Mouse (Mus musculus) stomach, postnatal 0 days (tissue): Measurements from ENCODE around the gene Elp4. TPM values are rescaled to one million over a fixed set of nuclear protein-coding genes. Genes with fewer than 3 reads are reported as not detected.

ENCODE experiments used
- ATAC-seq: fragments of 200-750 bp; cut with Nextera tagmentation; 2 replicates; pipeline ENCODE4 v1.8.0; 2017; ENCODE audit not compliant: low FRiP score, low TSS enrichment
- DNase-seq: peaks from one replicate; pipeline ENCODE4 v3.0.0-alpha.2; 2016; ENCODE audit warnings: low spot score
- H3K27ac ChIP-seq: fragments of 300-500 bp; sonication (generic); replicated peaks from 2 replicates; pipeline ENCODE4 v1.5.1; 2014; ENCODE audit warnings: mild to moderate bottlenecking, control low read depth
- H3K27me3 ChIP-seq: fragments of 300-500 bp; sonication (generic); 2 replicates; pipeline ENCODE4 v1.6.1; 2014; ENCODE audit warnings: low read length; ENCODE audit not compliant: control insufficient read depth, insufficient read depth
- H3K36me3 ChIP-seq: fragments of 300-500 bp; sonication (generic); 2 replicates; pipeline ENCODE4 v1.6.1; 2014; ENCODE audit warnings: low read length, mixed read lengths; ENCODE audit not compliant: control insufficient read depth, insufficient read depth
- H3K4me1 ChIP-seq: fragments of 300-500 bp; sonication (generic); replicated peaks from 2 replicates; pipeline ENCODE4 v1.6.1; 2014; ENCODE audit warnings: antibody characterized with exemption; ENCODE audit not compliant: control insufficient read depth, insufficient read depth
- H3K4me2 ChIP-seq: fragments of 300-500 bp; sonication (generic); replicated peaks from 2 replicates; pipeline ENCODE4 v1.6.1; 2014; ENCODE audit warnings: low read depth, mild to moderate bottlenecking, control low read depth, moderate library complexity
- H3K4me3 ChIP-seq: fragments of 300-500 bp; sonication (generic); 2 replicates; pipeline ENCODE4 v1.5.1; 2014; ENCODE audit warnings: low read depth, low read length, control low read depth
- H3K9ac ChIP-seq: fragments of 300-500 bp; sonication (generic); 2 replicates; pipeline ENCODE4 v1.6.1; 2014; ENCODE audit warnings: mild to moderate bottlenecking, low read length, control low read depth, mixed read lengths
- H3K9me3 ChIP-seq: fragments of 300-500 bp; sonication (generic); 2 replicates; pipeline ENCODE4 v1.6.1; 2016; ENCODE audit warnings: low read length; ENCODE audit not compliant: control insufficient read depth
- CTCF ChIP-seq: IDR thresholded peaks from 2 replicates; pipeline ENCODE4 v1.5.1; 2016; ENCODE audit warnings: antibody characterized with exemption, low read depth, mild to moderate bottlenecking, moderate library complexity
- EP300 ChIP-seq: optimal IDR thresholded peaks from 2 replicates; pipeline ENCODE3; 2016; ENCODE audit warnings: antibody characterized with exemption
- WGBS: fragments of 180-500 bp; shearing (Covaris S2); extraction: QIAGEN DNeasy Blood & Tissue Kit; methylation state at CpG from one replicate; pipeline ENCODE4 v1.1.7; 2014; 5-methylcytosine and 5-hydroxymethylcytosine counted together
- polyA plus RNA-seq: library from polyadenylated mRNA; unstranded; fragments of >200 nt; fragmentation: Nextera tagmentation; extraction: Ambion mirVana; gene quantifications from 2 replicates; pipeline ENCODE4 v1.2.1, GENCODE M21; 2015

Elp4 gene
- polyA plus RNA-seq, 1 experiment from 2014 or later: 14.0 TPM

- H3K9me3 ChIP-seq: no peaks in the 10 kb centered on the region
- 73% methylated on average over 5 of the region's 5 CpGs for WGBS
- H3K9ac ChIP-seq: no peak overlapping the region
- H3K36me3 ChIP-seq: no peaks in the 10 kb centered on the region
- H3K27ac ChIP-seq: no peak overlapping the region
- no peaks in the 10 kb centered on the region for H3K4me1 ChIP-seq
- DNase-seq (no peak), ATAC-seq (no peak)
- H3K27me3 ChIP-seq: peaks cover under 1% of the 10 kb centered on the region; the same call in 1 of the 2 replicates
- no peak overlapping the region for H3K4me3 ChIP-seq
- H3K4me2 ChIP-seq: no peak overlapping the region
- TF ChIP-seq CTCF (no peak), EP300 (no peak)
Observed at GRCm38 (mm10) chr2:105697741-105698140, 206.6 kb downstream of the Elp4 start.

GRCm38 (mm10) chr2:105691296-105691695, 213.1 kb downstream of the Elp4 start:
- H3K4me3 ChIP-seq: no peak overlapping the region
- H3K27me3 ChIP-seq: peaks cover 25% of the 10 kb centered on the region
- H3K27ac ChIP-seq: no peak overlapping the region
- no peak overlapping the region for H3K4me2 ChIP-seq
- H3K36me3 ChIP-seq: no peaks in the 10 kb centered on the region
- ATAC-seq (no peak), DNase-seq (no peak)
- H3K4me1 ChIP-seq: no peaks in the 10 kb centered on the region
- TF ChIP-seq EP300 (no peak), CTCF (no peak)
- H3K9me3 ChIP-seq: no peaks in the 10 kb centered on the region
- whole genome bisulfite sequencing: 12% methylated on average over 10 of the region's 10 CpGs
- no peak overlapping the region for H3K9ac ChIP-seq

- no peak overlapping the region for H3K4me2 ChIP-seq
- WGBS: 9% methylated on average over 28 of the region's 28 CpGs
- H3K4me3 ChIP-seq: no peak overlapping the region
- DNase-seq (no peak), ATAC-seq (no peak)
- H3K27me3 ChIP-seq: peaks cover 25% of the 10 kb centered on the region
- TF ChIP-seq CTCF (no peak), EP300 (no peak)
- no peaks in the 10 kb centered on the region for H3K36me3 ChIP-seq
- H3K27ac ChIP-seq: no peak overlapping the region
- H3K9me3 ChIP-seq: no peaks in the 10 kb centered on the region
- no peak overlapping the region for H3K9ac ChIP-seq
- no peaks in the 10 kb centered on the region for H3K4me1 ChIP-seq
Observed at GRCm38 (mm10) chr2:105689771-105690639, 214.4 kb downstream of the Elp4 start.

- DNase-seq (no peak), ATAC-seq (no peak)
- Histone ChIP-seq H3K36me3 (no peaks in the 10 kb centered on the region), H3K9me3 (no peaks in the 10 kb centered on the region), H3K4me1 (no peaks in the 10 kb centered on the region), H3K9ac (no peak overlapping the region), H3K4me3 (no peak overlapping the region), H3K27me3 (peaks cover 25% of the 10 kb centered on the region), H3K27ac (no peak overlapping the region), H3K4me2 (no peak overlapping the region)
- 4% methylated on average over 15 of the region's 15 CpGs for WGBS
- no peak for TF ChIP-seq CTCF
- no peak for TF ChIP-seq EP300
Observed at GRCm38 (mm10) chr2:105689304-105689770, 215.0 kb downstream of the Elp4 start.

GRCm38 (mm10) chr2:105688436-105689303, 215.7 kb downstream of the Elp4 start:
- Histone ChIP-seq H3K27ac (no peak overlapping the region), H3K27me3 (peaks cover 25% of the 10 kb centered on the region), H3K9me3 (no peaks in the 10 kb centered on the region), H3K36me3 (no peaks in the 10 kb centered on the region), H3K9ac (no peak overlapping the region), H3K4me1 (no peaks in the 10 kb centered on the region), H3K4me3 (peak overlapping the region; percentile 6), H3K4me2 (peak overlapping the region; percentile 18)
- DNase-seq: no peak
- WGBS: 3% methylated on average over 25 of the region's 25 CpGs
- ATAC-seq: no peak
- TF ChIP-seq CTCF: no peak
- no peak for TF ChIP-seq EP300

- Histone ChIP-seq H3K36me3 (no peaks in the 10 kb centered on the region), H3K27ac (no peak overlapping the region), H3K4me2 (peak overlapping the region; percentile 18), H3K27me3 (peaks cover 27% of the 10 kb centered on the region), H3K4me1 (no peaks in the 10 kb centered on the region), H3K9me3 (no peaks in the 10 kb centered on the region), H3K4me3 (peak overlapping the region; percentile 6), H3K9ac (no peak overlapping the region)
- DNase-seq (no peak), ATAC-seq (no peak)
- 4% methylated on average over 17 of the region's 17 CpGs for WGBS
- TF ChIP-seq EP300 (no peak), CTCF (no peak)
Observed at GRCm38 (mm10) chr2:105688011-105688410, 216.4 kb downstream of the Elp4 start.
